Mouse (Mus musculus) thymus, adult 2 months (tissue): ENCODE results near the gene Nub1. TPM values are rescaled to one million over a fixed set of nuclear protein-coding genes. Genes with fewer than 3 reads are reported as not detected.
A peak's percentile ranks its signal among the peaks of the same experiment; 100 is the strongest.

ENCODE experiments used
- DNase-seq: peaks from one replicate; pipeline ENCODE4 v3.0.0; 2021
- H3K27ac ChIP-seq: fragments of 200-500 bp; 2 replicates; pipeline ENCODE4 v1.5.1; 2012; ENCODE audit warnings: low read length, control low read depth; ENCODE audit not compliant: control insufficient read depth, insufficient read depth
- H3K27me3 ChIP-seq: fragments of 200-500 bp; 2 replicates; pipeline ENCODE4 v1.6.1; 2012; ENCODE audit warnings: mild to moderate bottlenecking, low read length, moderate library complexity, mixed read lengths; ENCODE audit not compliant: control insufficient read depth, insufficient read depth
- H3K36me3 ChIP-seq: fragments of 200-500 bp; 2 replicates; pipeline ENCODE4 v1.6.1; 2012; ENCODE audit warnings: mild to moderate bottlenecking, low read length, moderate library complexity; ENCODE audit not compliant: control insufficient read depth, insufficient read depth
- H3K4me1 ChIP-seq: fragments of 200-500 bp; replicated peaks from 2 replicates; pipeline ENCODE4 v1.6.1; 2012; ENCODE audit warnings: low read length; ENCODE audit not compliant: control insufficient read depth, insufficient read depth
- H3K4me3 ChIP-seq: fragments of 200-500 bp; 2 replicates; pipeline ENCODE4 v1.5.1; 2012; ENCODE audit warnings: mild to moderate bottlenecking, low read length, control low read depth, moderate library complexity; ENCODE audit not compliant: control insufficient read depth, insufficient read depth
- CTCF ChIP-seq: fragments of 200-500 bp; IDR thresholded peaks from 2 replicates; pipeline ENCODE4 v1.5.1; 2012; ENCODE audit warnings: mild to moderate bottlenecking, control low read depth, low read length, moderate library complexity, borderline replicate concordance; ENCODE audit not compliant: control insufficient read depth, poor library complexity, insufficient read depth; ENCODE audit errors: extremely low read depth
- POLR2A ChIP-seq: fragments of 200-500 bp; IDR thresholded peaks from 2 replicates; pipeline ENCODE4 v1.6.1; 2012; ENCODE audit warnings: mild to moderate bottlenecking, low read length, control low read depth, moderate library complexity; ENCODE audit not compliant: control insufficient read depth, poor library complexity, insufficient read depth; ENCODE audit errors: extremely low read depth
- WGBS: fragments of 180-500 bp; shearing (Covaris S2); methylation state at CpG from one replicate; pipeline ENCODE4 v1.1.7; 2018; 5-methylcytosine and 5-hydroxymethylcytosine counted together
- polyA plus RNA-seq: library from polyadenylated mRNA; depleted of rRNA; stranded (reverse); fragments of >200 nt; gene quantifications from 2 replicates; pipeline ENCODE4 v1.2.3, GENCODE M21; 2012; rRNA removed

The Nub1 gene
- 70.5 and 75.4 TPM in 2 replicates for polyA plus RNA-seq

DNA sequence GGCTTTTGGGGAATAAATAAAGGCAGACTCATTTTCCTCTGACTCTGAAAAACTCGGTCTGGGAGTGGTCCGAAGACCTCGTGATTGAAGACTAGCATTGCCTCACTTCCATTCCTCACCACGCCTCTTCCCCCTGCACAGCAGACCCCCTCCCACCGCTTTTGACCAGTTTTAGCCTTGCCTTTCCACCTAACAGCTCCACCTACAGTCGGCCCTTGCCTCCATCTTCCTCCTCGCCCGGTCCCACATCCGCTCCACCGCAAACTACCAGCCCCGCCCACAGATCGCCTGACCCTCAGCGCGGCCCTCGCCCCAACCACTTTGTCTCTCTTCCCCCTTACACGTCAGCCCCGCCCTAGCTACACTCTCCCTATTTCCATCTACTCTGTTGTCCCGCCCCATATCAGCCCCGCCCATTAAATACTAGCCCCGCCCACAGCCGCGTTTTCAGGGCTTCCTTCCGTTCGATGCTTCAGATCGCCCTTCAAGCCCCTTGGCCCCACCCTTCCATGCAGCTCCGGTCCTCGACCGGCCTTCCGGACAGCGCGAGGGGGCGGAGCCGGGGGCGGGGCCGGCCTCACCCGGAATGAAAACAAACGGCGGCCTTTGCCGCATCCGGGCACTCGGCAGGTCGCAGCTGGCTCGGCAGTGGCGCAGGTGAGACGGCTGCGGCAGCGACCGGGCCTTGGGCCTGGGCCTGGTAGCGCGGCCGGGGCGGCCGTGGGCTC lies at the start of gene Nub1:
Gene Nub1, plus strand, starts transcription at position 167 of the 728 bp plus-strand sequence.
- TF ChIP-seq POLR2A: peak; percentile 89
- no peak for TF ChIP-seq CTCF
- Histone ChIP-seq H3K4me3 (peak within 1 kb of the TSS; percentile 71), H3K36me3 (peaks cover 12% of the 10 kb centered on the region), H3K4me1 (peaks cover 6% of the 10 kb centered on the region), H3K27ac (peak within 1 kb of the TSS; percentile 88), H3K27me3 (no peaks in the 10 kb centered on the region)
- under 1% methylated on average over 53 of the region's 53 CpGs for WGBS
- DNase-seq: peak; percentile 98

DNA sequence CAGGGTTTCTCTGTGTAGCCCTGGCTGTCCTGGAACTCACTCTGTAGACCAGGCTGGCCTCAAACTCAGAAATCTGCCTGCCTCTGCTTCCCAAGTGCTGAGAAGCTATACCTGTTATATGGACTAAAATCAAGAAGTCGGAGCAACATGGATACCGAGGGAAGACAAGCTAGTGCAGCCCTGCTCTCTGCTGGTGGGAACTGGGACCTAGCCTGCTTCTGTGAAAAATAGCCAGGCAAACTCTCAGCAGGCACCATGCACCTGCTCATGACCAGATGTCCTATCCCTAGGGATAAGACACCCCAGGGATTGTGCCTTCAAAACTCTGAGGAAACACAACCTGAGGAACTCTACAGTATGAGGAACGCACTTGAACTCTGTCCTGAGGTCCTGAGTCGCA lies 48.3 kb upstream of the Nub1 start:
- Histone ChIP-seq H3K36me3 (no peaks in the 10 kb centered on the region), H3K27ac (no peak overlapping the region), H3K27me3 (no peaks in the 10 kb centered on the region), H3K4me1 (no peaks in the 10 kb centered on the region; the same call in 1 of the 2 replicates), H3K4me3 (no peak overlapping the region)
- DNase-seq: no peak
- 92% methylated on average over 4 of the region's 4 CpGs for WGBS
- TF ChIP-seq POLR2A: no peak
- TF ChIP-seq CTCF: no peak

DNA sequence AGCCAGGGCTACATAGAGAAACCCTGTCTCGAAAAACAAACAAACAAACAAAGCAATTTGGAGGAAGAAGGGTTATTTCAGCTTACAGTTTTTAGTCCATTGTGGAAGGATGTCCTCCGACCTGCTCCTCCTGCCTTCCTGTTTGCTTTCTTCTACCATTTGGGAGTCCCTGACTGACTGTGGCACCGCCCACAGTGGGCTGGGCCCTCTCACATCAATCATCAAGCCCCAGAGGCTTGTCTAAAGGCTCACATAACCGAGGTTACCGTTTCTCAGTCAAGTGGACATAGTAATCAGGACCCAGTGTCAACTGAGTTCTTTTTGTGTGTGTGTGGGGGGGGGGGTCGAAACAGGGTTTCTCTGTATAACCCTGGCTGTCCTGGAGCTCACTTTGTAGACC lies 47.2 kb upstream of the Nub1 start:
- no peak overlapping the region for H3K27ac ChIP-seq
- H3K36me3 ChIP-seq: no peaks in the 10 kb centered on the region
- no peak for TF ChIP-seq CTCF
- TF ChIP-seq POLR2A: no peak
- no peak overlapping the region for H3K4me3 ChIP-seq
- WGBS: 60% methylated on average over 6 of the region's 6 CpGs
- no peaks in the 10 kb centered on the region for H3K27me3 ChIP-seq
- no peaks in the 10 kb centered on the region for H3K4me1 ChIP-seq
- DNase-seq: no peak

DNA sequence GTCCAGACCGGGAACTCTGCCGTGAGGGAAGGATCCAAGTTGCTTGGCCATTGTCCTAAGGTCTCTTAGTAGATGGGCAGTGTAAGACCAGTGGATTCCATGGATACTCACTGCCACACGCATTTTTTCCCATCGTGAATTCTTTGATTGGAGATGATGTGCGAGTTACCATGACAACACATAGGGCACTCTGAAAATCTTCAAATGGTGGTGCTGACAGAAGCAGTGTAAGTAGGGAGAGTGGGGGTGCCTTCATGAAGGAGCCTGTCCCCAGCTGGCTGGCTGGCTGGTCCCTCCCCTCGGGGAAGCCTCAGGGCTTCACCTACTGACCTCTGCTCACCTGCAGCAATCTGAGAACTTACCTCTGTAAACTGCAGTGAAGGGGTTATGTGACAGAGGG lies 46.3 kb upstream of the Nub1 start:
- no peaks in the 10 kb centered on the region for H3K36me3 ChIP-seq
- WGBS: 93% methylated on average over 6 of the region's 6 CpGs

DNA sequence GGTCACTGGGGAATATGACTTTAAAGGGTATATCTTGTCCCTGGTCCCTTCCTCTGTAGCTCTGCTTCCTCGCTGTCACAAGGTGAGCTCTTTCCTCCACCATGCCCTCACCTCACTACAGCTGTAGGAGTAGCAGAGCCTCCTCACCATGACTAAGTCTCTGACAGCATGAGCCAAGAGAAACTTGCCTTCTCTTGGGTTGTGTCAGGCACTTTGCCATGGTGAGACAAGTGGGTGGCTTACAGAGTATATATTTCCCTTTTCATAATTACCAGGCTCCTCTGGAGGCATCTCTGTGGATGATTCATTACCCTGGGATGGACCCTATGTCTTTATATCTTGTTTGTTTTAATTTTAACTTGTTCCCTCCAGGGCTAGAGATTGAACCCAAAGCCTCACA lies 39.9 kb upstream of the Nub1 start:
- Histone ChIP-seq H3K4me3 (no peak overlapping the region), H3K4me1 (no peaks in the 10 kb centered on the region), H3K27me3 (no peaks in the 10 kb centered on the region), H3K27ac (no peak overlapping the region), H3K36me3 (no peaks in the 10 kb centered on the region)
- 89% methylated on average over 1 of the region's 1 CpGs for WGBS
- no peak for DNase-seq
- TF ChIP-seq POLR2A (no peak), CTCF (no peak)

More for the DNA sequence above, 46.3 kb upstream of the Nub1 start:
- no peak for TF ChIP-seq CTCF
- TF ChIP-seq POLR2A: no peak
- no peak for DNase-seq
- H3K27ac ChIP-seq: no peak overlapping the region
- H3K4me3 ChIP-seq: no peak overlapping the region
- no peaks in the 10 kb centered on the region for H3K4me1 ChIP-seq
- H3K27me3 ChIP-seq: no peaks in the 10 kb centered on the region

DNA sequence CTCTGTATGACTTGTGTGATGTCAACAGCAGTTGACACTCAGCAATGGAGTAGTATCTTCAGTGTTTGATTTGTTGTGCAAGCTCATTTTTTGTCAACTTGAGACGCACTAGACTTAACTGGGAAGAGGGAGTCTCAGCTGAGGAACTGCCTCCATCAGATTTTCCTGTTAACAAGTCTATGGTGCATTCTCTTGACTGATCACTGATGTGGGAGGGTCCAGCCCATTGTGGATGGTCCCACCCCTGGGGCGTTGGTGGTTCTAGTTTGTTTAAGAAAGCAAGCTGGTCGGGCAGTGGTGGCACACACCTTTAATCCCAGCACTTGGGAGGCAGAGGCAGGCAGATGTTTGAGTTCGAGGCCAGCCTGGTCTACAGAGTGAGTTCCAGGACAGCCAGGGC lies 36.1 kb upstream of the Nub1 start:
- H3K4me1 ChIP-seq: no peaks in the 10 kb centered on the region
- no peak for DNase-seq
- H3K4me3 ChIP-seq: no peak overlapping the region
- H3K27me3 ChIP-seq: no peaks in the 10 kb centered on the region
- H3K27ac ChIP-seq: no peak overlapping the region
- no peak for TF ChIP-seq POLR2A
- TF ChIP-seq CTCF: no peak
- 83% methylated on average over 4 of the region's 4 CpGs for WGBS
- no peaks in the 10 kb centered on the region for H3K36me3 ChIP-seq
